Mouse (Mus musculus): ENCODE results near the gene Tmsb10. TPM values are rescaled to one million over a fixed set of nuclear protein-coding genes. Genes with fewer than 3 reads are reported as not detected.

The Tmsb10 gene
- total RNA-seq, 2 experiments from 2014 or later, result 41.8 to 57.0 TPM

DNA sequence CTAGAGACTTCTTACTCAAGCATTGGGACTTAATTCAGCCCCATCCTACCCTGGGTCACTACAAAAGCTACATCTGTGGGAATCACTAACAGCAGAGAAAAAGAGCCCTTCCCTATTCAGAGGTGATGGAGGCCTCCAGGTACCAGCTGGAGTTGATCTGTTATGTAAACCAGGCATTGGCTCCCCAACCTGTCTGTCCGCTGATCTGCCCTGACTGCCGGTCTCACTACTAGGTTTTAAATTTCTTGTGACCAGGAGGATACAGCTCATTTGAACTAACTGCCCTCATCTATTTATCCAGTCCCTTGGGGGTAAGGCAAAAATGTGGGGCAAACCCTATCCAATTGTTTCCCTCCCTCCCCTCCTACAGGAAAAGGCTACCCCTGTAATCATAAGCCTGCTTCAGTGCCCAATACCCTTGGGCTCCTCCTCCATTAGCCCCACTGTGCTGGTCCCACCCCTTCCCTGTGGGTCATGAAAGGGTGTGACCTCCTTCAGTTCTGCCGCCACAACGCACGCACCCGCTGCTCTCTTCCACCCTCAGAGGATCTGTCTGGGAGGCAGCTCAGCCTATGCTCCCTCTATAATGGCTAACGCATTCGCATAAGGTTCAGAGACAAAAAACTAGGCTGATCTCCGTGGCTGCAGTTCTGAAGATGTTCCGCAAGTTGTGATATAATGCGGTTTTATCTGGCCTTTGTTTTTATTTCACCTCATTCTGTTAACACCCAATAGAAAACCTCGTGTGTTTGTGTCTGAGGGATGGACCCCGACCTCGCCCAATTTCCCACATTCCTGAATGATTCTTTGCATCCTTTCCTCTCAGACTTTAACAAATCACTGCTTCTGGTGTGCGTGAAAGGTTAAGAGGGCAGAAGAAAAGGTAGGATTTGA lies 2.1 kb downstream of the Tmsb10 start:
- peak; percentile 30 for DNase-seq (ENCODE audit: low spot score)

DNA sequence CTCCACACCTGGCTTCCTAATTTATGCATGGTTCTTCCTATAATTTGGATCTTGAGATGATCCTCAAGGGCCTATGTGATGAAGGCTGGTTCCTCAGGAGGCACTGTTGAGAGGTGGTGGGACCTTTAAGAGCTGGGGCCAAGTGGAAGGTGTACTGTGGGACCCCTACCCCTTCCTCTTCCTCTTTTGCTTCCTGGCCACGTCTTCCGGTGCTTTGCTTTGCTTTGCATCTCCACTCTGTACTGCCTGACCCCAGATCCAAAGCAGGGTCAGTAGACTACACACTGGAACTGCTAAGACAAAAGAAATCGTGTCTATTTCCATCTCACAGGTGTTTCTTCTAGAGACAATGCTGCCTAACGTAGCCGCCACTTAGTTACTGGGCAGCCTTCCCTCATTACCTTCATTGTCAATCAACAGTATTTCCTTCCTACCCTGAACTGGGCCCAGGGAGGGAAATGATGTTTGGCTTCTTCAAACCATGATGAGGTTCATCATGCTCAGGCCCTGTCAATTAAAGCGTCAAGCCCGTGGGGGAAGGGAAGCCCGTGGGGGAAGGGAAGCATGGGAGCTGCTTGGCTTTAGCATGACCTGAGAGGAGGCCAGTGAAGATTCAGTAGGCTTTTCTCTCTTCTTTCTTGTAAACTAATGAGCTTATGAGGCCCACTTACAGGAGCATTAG lies 2.9 kb downstream of the Tmsb10 start:
- no peak for DNase-seq (ENCODE audit: low spot score)

DNA sequence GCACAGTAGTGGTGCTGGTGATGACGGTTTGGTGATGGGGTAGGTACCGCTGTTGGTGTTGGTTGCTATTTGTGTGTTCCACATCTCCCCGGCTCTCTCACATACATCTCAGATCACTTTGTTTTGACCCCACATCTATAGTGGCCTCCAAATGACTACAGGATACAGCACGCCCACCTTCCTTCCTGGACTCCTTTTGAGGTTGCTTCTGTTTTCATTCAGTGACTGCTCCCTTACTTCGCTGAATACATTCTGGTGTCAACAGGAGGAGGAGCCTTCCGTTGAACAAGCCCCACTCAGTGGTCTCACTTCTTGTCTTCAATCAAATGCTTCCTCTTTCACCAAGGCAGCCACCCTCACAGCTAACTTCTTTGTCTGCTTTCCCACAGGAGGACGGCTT lies 3.8 kb downstream of the Tmsb10 start:
- no peak for DNase-seq (ENCODE audit: low spot score)

DNA sequence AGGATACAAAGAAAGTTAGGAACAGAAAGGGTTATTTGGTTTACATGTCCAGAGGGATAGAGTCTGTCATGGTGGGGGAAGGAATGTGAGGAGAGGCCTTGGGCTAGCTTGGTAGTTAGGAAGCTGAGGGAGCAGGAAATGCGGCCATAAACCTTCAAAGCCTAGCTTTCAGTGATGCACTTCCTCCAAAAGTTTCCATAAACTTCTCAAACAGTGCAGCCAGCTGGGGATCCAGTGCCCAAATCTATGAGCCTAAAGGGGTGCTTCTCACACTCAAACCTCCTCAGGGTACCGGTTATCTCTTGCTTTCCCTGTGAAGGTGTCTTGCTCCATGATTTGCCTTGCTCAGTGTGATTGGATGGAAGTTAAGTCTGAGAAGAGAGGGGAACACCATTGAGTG lies 5.6 kb downstream of the Tmsb10 start:
- DNase-seq (ENCODE audit: low spot score), result no peak

DNA sequence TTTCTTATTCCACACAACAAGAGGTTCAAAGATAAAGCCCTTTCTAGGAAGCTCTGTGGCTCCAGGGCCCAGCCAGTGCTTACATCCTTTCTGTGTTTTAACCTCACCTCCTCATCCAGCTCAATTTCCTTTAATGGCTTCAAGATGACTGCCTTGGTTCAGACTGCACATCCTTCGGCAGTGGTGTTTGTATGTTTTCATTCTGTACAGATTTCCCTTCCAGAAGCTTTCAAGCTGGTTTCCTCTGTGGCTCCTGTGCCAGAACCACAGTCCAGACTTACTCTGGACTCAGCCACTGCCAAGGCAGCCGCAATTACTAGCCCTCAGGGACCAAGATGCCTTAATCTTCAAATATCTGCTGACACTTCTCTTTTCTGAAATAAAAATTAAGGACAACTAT lies 6.3 kb downstream of the Tmsb10 start:
- DNase-seq (ENCODE audit: low spot score), result peak; percentile 52

DNA sequence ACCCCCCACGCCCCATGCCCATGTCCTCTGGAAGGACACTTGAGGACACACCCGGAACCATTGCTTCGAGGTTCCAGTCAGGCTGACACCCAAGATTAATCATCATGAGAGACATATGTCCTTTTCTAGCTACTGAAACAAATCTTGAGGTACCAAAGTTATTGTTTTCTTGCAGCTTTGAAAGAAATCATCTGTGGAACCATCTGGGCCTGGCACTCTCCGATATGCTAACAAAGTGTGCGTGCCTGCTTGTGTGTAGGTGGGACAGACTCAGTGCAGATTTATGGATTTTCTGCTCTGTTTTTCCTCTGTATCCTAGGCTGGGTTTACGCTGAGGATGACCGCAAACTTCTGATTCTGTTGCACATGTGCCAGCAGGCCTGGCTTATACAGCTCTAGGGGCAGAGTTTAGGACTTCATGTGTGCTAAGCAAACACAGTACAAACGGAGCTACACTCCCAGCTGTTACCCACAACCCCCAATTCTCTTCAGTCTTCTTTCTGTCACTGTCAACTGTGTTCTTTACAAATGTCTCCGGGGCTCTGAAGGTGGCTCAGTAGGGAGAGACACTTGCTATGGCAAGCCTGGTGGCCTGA lies 9.3 kb downstream of the Tmsb10 start:
- no peak for DNase-seq (ENCODE audit: low spot score)

DNA sequence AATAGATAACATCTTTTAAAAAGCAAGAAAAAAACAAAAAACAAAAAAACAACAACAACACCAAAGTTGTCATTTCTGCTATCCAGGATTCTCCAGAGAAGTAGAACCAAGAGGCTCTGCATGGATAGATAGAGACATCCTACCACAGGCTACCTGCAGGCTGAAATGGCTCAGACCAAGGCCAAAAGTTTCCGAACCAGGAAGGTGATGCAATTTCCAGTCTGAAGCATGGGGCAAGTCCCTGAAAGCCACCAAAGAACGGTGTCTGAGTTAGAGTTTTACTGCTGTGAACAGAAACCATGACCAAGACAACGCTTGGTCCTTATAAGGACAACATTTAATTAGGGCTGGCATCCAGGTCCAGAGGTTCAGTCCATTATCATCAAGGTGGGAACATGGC lies 10.2 kb downstream of the Tmsb10 start:
- DNase-seq (ENCODE audit: low spot score), result no peak

DNA sequence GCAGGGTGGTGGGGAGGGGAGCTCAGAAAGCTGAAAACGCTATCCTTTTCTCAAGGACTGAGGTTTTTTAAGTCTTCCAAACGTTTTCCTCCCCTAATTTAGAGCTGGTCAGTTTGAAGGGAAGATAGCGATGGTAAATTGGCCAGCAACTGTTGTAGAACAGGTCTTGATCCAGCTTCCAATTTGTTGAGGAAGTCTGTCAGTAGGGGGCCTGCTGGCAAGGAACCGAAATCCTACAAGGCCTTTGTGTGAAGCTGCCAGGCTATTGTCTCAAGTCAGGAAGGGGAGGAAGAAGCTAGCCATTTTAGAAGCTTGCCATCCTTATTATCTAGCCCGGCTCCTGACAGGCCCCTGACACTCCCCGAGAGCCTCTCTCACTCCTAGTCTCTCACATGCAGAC lies 10.6 kb downstream of the Tmsb10 start:
- DNase-seq (ENCODE audit: low spot score), result no peak

DNA sequence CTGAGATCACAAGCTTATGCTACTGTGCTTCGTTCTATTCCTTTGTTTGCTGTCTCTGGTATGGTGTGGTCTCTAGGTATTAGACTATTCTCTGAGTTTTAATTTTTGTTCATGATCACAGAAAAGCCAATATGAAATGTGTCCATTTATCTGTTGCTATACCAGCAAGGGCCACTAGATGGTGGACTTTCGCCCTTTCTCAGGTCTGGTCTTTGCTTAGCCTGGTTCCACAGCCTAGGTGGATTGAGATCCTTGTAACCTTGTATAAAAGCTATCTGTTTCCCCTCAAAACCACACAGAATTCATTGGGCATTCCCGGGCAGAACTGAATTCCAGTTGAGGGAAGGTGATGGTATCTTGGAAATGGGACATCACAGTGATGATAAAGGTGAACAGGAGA lies 18.1 kb downstream of the Tmsb10 start:
- peak; percentile 76 for DNase-seq (ENCODE audit: low spot score)

DNA sequence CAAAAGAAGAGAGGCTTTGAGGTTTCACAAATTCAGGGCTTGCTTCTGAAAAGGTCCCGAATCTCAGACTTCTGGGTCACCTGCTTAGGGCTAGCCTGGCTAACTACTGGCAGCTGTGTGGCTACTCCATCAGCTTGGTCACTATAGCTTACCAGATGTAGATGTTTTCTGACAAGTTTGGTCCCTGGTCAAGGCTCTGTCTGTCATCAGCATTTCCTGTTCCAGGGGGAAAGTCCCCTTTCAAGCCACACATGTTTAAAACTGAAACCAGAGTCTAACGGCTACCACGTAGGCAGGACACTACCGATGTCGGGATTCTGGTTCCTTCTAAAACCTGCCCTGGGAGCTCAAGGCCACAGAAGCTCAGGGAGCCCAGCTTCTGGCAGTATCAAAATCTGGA lies 20.7 kb downstream of the Tmsb10 start:
- no peak for DNase-seq (ENCODE audit: low spot score)

DNA sequence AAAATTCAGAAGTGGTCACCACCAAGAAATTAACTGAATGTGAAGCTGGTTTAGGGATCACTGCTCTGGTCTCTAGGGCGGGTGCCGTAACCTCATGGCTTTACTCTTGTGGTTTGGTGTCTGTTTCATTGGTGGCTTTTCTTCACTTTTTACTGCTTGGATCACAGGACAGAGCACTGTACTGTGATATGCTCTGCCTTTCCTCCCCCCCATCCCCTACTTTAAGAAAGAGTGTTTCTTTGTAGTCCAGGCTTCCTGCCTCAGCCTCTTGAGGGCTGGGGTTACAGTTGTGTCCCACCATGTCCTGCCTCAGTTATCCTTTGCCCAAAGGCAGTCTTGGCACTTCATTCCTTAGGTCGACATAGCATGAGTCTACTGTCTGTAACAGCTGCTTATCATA lies 21.1 kb downstream of the Tmsb10 start:
- DNase-seq (ENCODE audit: low spot score), result no peak

DNA sequence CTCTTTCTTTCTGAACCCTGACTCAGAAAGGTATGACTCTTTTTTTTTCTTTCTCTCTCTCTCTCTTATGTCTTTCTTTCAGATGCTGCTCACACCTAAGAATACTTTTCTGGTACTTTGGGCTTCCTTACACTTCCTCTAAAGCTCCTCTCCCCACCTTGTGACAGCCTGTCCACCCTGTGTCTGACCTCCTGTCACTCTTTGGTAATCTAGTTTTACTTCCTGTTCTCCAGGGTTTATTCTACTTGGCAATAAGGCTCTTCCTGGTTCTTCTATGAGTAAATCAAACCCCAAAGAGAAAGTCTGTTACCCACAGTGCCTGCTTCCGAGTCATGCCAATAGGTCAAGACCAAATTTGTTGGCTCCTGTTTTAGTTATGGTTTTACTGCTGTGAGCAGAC lies 25.6 kb downstream of the Tmsb10 start:
- DNase-seq (ENCODE audit: low spot score), result no peak

DNA sequence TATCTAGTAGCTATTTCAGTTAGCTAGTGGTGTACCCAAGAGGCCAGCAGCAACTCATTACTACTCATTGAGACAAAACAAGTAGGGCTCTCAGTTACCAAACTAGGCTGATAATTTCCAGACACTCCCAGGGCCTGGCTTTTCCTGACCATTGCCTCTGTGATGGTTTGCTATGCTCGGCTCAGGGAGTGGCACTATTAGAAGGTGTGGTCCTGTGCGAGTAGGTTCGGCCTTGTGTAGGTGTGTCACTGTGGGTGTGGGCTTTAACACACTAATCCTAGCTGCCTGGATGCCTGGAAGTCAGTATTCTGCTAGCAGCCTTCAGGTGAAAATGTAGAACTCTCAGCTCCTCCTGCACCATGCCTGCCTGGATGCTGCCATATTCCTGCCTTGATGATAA lies 27.0 kb downstream of the Tmsb10 start:
- no peak for DNase-seq (ENCODE audit: low spot score)

DNA sequence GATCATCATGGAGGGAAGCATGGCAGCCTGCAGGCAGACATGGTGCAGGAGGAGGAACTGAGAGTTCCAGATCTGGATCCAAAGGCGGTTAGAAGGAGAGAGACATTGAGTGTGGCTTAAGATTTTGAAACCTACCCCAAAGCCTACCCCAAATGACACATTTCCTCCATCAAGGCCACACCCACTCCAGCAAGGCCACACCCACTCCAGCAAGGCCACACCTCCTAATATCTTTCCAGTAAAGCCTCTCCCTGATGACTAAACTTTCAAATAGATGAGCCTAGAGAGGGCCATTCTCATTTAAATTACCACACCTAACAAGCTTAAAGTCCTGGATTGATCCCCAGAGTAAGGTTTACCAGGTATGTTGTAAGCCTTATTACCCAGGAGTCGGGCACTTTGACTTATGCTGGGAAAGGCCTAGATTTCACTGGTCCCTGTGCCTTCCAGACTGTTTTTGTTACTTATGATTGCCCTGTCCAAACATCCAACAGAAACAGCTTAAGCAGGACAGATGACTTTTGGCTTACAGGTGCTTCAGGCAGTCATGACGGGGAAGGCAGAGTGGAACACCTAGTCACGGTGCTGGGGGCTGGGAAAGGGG lies 28.7 kb downstream of the Tmsb10 start:
- no peak for DNase-seq (ENCODE audit: low spot score)

DNA sequence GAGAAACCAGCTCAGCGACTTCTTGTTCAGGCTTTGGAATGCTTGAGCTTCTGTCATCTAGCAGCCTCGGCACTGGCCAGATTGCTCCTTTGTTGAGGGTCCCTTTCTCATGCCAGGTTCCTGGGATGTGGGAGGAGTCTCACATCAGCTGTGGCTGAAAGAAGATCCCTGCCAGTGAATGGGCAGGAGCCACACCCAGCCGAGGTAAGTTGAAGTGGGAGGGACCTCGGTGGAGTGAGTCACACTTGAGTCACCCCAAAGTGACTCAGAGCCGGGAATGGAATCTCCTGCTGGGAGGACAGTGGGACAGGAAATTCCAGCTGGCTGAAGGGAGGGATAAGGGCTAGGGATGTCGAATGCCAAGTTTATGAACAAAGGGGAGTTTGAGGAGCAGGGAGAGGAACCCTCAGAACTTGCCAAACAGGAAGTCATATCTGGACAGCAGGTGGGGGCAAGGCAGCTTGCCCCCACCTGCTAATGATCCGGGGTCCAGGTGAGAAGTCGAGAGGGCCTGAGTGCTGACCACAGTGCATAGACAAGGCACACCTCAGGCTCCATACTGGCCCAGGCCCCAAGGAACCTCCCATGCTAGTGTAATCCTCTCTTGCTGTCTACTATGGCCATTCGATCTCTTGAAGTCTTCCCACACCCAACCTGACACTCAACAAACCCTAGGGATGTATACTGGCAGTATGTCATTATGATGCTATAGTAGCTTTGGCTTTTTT lies 31.6 kb downstream of the Tmsb10 start:
- peak; percentile 65 for DNase-seq (ENCODE audit: low spot score)

DNA sequence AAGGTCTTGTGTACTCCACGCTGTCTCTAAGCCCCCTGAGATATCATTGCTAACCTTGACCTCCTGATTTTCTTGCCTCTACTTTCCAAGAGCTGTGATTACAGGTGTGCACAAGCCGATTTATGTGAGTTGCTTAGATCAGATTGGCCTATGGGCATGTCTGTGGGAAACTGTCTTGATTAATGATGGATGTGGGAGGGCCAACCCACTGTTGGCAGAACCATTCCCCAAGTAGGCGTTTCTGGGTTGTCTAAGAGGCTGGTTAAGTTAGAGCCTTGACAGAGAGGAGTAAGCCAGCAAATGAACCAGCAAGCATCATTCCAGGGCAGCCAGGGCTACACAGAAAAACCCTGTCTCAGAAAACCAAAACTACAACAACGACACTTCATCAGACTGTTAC lies 32.5 kb downstream of the Tmsb10 start:
- no peak for DNase-seq (ENCODE audit: low spot score)

DNA sequence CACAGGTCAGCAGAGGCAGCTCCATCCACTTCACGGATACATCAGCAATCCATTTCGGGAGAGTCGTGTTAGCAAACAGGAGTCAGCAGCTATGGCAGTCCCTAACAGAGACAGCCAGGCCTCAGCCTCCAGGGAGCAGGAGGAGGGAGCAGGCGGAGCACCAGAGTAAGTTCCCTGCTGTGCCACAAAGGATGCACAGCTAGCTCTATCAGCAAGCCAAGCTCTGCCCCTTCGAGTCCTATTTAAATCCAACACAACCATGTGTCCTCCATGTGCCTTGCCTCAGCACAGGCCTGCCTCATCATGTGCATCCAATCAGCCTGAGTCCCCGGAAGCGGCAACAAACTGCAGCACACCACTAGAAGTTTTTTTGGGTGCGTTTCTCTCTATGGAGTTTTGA lies 35.2 kb downstream of the Tmsb10 start:
- DNase-seq (ENCODE audit: low spot score), result no peak

DNA sequence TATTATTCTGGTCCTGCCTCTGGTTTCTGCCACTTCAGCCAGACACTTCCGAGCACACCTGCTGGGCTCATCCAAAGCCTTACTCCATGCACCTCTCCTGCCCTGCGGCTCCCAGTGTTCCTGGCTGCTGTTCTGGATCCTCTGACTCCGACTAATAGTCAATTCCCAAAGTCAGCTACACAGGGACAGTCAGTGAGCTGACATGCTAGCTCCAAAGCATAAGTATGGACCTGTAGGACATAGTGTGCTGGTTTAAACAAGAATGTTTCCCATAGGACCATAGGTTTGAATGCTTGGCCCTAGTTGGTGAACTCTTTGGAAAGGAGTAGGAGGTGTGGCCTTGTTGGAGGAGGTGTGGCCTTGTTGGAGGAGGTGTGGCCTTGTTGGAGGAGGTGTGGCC lies 37.5 kb downstream of the Tmsb10 start:
- no peak for DNase-seq (ENCODE audit: low spot score)

DNA sequence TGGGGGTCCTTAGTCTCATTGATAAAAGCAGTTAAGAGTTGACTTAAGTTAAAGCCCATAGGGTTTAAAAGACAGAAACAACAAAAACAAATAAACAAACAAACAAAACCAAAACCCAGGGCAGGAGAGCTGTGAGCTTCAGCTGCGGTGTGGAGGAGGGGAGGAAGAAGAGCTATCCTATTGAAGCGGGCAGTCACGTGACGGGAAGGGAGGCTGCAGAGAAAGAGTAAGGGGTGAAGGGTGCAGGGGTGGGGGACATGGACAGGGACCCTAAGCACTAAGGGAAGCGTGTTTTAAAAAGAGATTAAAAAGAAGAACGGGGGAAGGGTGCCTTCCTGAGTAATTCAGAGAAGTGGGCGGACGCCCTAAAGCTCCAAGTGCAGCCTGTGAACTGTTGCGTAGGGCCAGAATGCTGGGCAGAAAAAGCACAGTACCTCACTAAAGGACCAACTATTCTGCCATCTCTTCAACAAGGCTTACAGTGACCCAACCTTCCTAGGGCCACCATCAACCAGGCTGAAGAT lies 40.0 kb downstream of the Tmsb10 start:
- no peak for DNase-seq (ENCODE audit: low spot score)

DNA sequence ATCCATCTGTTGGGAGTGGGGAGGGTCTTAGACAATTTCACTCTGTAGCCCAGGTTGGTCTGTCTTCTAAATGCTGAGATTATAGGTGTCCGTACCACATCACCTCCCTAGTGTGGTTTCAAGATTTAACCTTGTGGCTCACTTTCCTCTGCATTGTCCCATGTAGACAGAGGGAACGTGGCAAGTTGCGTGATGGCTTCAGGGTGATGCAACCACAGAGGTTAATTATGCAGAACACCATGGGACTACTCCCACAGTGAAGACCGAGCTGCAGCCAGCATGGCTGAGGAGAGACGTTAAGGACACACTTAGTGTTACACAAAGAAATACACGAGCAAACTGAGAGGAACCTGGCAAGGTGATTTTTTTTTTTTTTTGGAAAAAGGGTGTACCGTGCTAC lies 42.2 kb downstream of the Tmsb10 start:
- no peak for DNase-seq (ENCODE audit: low spot score)

DNA sequence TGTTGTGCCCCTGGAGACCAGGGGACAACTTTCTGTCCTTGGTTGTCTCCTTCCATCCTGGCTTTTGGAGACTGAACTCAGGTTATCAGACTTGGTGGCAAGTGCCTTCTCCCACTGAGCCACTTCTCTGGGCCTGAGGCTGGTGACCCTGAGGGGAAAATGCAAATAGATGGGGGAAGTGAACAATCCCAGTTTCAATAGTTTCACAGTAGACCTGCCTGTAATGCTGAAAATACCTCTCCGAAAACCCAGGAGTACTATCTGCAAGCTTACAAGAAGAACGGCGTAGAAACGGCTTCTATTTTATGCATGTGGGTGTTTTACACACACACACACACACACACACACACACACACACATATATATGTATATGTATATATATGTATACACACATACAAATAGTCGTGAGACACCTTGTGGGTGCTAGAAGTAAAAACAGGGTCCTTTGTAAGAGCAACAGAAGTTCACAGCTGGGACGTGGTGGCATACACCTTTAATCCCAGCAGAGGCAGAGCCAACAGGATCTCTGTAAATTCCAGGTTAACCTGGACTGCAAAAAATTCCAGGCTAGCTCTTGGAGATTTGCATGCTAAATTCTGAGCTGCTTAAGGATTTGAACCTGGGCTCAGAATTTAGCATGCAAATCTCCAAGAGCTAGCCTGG lies 44.3 kb downstream of the Tmsb10 start:
- DNase-seq (ENCODE audit: low spot score), result no peak
